Mouse (Mus musculus) lung, adult 2 months (tissue): Measurements from ENCODE around the gene Arhgap15.

Experiments
- CTCF ChIP-seq: fragments of 200-500 bp; IDR thresholded peaks from 2 replicates; pipeline ENCODE4 v1.5.1; 2011; ENCODE audit warnings: mild to moderate bottlenecking, low read length, control low read depth; ENCODE audit not compliant: insufficient read depth
- POLR2A ChIP-seq: fragments of 200-500 bp; IDR thresholded peaks from 2 replicates; pipeline ENCODE4 v1.6.1; 2011; ENCODE audit warnings: low read depth, mild to moderate bottlenecking, control low read depth, low read length, borderline replicate concordance; ENCODE audit errors: extremely low read depth

DNA sequence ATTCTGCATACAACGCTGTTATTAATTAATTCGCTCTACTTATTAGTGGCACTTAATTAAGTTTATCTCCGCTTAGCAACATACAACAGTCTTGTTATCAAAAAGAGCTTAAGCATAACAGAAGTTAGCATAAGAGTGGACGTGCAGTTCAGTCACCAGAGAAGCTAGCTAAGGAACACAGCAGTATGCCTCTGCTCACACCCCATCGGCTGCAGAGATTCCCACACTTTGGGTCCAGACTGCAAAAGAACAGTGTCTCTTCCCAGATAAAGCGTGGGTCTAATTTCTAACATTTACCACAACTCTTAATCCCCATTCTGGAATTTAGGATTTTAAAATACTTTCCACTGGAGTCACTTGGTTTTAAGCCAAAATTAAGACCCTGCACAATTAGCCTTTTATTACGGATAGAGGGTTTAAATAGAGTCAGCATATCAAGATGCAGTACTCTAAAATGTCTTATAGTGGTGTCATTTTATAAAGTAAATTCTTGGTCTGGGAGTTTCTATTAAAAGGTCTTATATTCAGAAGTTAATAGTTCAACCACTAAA, 400.0 kb downstream of the Arhgap15 start:
- no peak for TF ChIP-seq CTCF
- TF ChIP-seq POLR2A: no peak
